Mouse (Mus musculus): ENCODE data around the gene Cryz. TPM values are rescaled to one million over a fixed set of nuclear protein-coding genes. Genes with fewer than 3 reads are reported as not detected.
A peak's percentile ranks its signal among the peaks of the same experiment; 100 is the strongest.
"Not testable (repeated sequence)": the region's sequence is repeated elsewhere in the genome, so short reads cannot be mapped to it uniquely, and the experiment has no call there.

Cryz gene
- polyA plus RNA-seq, 1 experiment from 2014 or later = 9.2 TPM

GRCm38 (mm10) chr3:154611888-154612287, 15.4 kb downstream of the Cryz start:
- ATAC-seq (replicated peaks; ENCODE audit: insufficient number of reproducible peaks, insufficient read depth, low FRiP score, low read depth) = no peak
- Histone ChIP-seq H3K4me1 (replicated peaks) (no peaks in the 10 kb centered on the region), H3K9me3 (replicated peaks) (no peaks in the 10 kb centered on the region), H3K27me3 (no peaks in the 10 kb centered on the region), H3K4me2 (no peak overlapping the region), H3K36me3 (peaks cover 5% of the 10 kb centered on the region; the same call in 1 of the 2 replicates), H3K9ac (no peak overlapping the region), H3K4me3 (no peak overlapping the region), H3K27ac (no peak overlapping the region)
- 80% methylated on average over 3 of the region's 3 CpGs for WGBS

- H3K4me1 ChIP-seq (replicated peaks) = no peaks in the 10 kb centered on the region
- WGBS = 92% methylated on average over 8 of the region's 8 CpGs
- H3K9me3 ChIP-seq (replicated peaks) = no peaks in the 10 kb centered on the region
- H3K27me3 ChIP-seq = no peaks in the 10 kb centered on the region
- no peaks in the 10 kb centered on the region for H3K36me3 ChIP-seq
- H3K27ac ChIP-seq = no peak overlapping the region
- ATAC-seq (replicated peaks; ENCODE audit: insufficient number of reproducible peaks, insufficient read depth, low FRiP score, low read depth) = no peak
- H3K4me2 ChIP-seq = no peak overlapping the region
- no peak overlapping the region for H3K4me3 ChIP-seq
- H3K9ac ChIP-seq = no peak overlapping the region
Measured at GRCm38 (mm10) chr3:154614771-154615170, 18.3 kb downstream of the Cryz start.

- Histone ChIP-seq H3K4me2 (no peak overlapping the region), H3K9me3 (replicated peaks) (no peaks in the 10 kb centered on the region), H3K4me3 (no peak overlapping the region), H3K9ac (no peak overlapping the region), H3K27ac (no peak overlapping the region), H3K36me3 (no peaks in the 10 kb centered on the region), H3K27me3 (no peaks in the 10 kb centered on the region), H3K4me1 (replicated peaks) (no peaks in the 10 kb centered on the region)
- no peak for ATAC-seq (replicated peaks; ENCODE audit: insufficient number of reproducible peaks, insufficient read depth, low FRiP score, low read depth)
- 86% methylated on average over 7 of the region's 7 CpGs for WGBS
Measured at GRCm38 (mm10) chr3:154615304-154615703, 18.8 kb downstream of the Cryz start.

DNA sequence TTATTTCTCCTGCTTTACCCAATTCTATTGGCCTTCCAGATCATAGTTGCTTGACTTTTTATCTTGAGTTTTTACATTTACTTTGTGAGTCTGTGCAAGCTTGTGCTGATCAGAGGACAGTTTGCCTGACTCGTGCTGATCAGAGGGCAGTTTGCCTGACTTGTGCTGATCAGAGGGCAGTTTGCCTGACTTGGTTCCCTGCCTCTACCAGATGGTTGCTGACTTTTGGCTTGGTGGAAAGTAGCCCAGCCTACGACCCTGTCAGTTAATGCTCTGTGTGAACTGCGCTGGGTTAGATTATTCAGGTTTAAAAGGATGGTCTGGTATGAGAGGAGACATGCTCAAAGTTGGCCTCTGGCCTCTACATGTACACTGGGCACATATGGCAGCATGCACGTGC, 19.6 kb downstream of the Cryz start:
- no peaks in the 10 kb centered on the region for H3K4me1 ChIP-seq (replicated peaks)
- H3K4me2 ChIP-seq = no peak overlapping the region
- H3K27ac ChIP-seq = no peak overlapping the region
- 88% methylated on average over 4 of the region's 4 CpGs for WGBS
- no peak for ATAC-seq (replicated peaks; ENCODE audit: insufficient number of reproducible peaks, insufficient read depth, low FRiP score, low read depth)
- no peaks in the 10 kb centered on the region for H3K36me3 ChIP-seq
- H3K27me3 ChIP-seq = no peaks in the 10 kb centered on the region
- no peak overlapping the region for H3K4me3 ChIP-seq
- no peak overlapping the region for H3K9ac ChIP-seq
- H3K9me3 ChIP-seq (replicated peaks) = no peaks in the 10 kb centered on the region

- H3K27me3 ChIP-seq = no peaks in the 10 kb centered on the region
- H3K4me2 ChIP-seq = no peak overlapping the region
- no peaks in the 10 kb centered on the region for H3K36me3 ChIP-seq
- H3K4me1 ChIP-seq (replicated peaks) = no peaks in the 10 kb centered on the region
- ATAC-seq (replicated peaks; ENCODE audit: insufficient number of reproducible peaks, insufficient read depth, low FRiP score, low read depth) = peak; percentile 43; the same call in 1 of the 2 replicates
- no peaks in the 10 kb centered on the region for H3K9me3 ChIP-seq (replicated peaks)
- H3K4me3 ChIP-seq = no peak overlapping the region
- H3K9ac ChIP-seq = no peak overlapping the region
- no peak overlapping the region for H3K27ac ChIP-seq
Measured at GRCm38 (mm10) chr3:154628284-154628683, 31.8 kb downstream of the Cryz start.

- H3K4me2 ChIP-seq; H3K9me3 ChIP-seq (replicated peaks); H3K9ac ChIP-seq; H3K4me1 ChIP-seq (replicated peaks); H3K27ac ChIP-seq; H3K27me3 ChIP-seq; H3K4me3 ChIP-seq; ATAC-seq (replicated peaks; ENCODE audit: insufficient number of reproducible peaks, insufficient read depth, low FRiP score, low read depth); H3K36me3 ChIP-seq: not testable (repeated sequence)
- WGBS = 86% methylated on average over 2 of the region's 2 CpGs
Measured at GRCm38 (mm10) chr3:154631281-154631680, 34.8 kb downstream of the Cryz start.

- H3K9ac ChIP-seq = no peak overlapping the region
- H3K27ac ChIP-seq = no peak overlapping the region
- H3K4me2 ChIP-seq = no peak overlapping the region
- H3K9me3 ChIP-seq (replicated peaks) = no peaks in the 10 kb centered on the region
- ATAC-seq (replicated peaks; ENCODE audit: insufficient number of reproducible peaks, insufficient read depth, low FRiP score, low read depth) = no peak
- H3K4me1 ChIP-seq (replicated peaks) = no peaks in the 10 kb centered on the region
- H3K27me3 ChIP-seq = no peaks in the 10 kb centered on the region
- WGBS = 85% methylated on average over 5 of the region's 5 CpGs
- no peak overlapping the region for H3K4me3 ChIP-seq
- H3K36me3 ChIP-seq = no peaks in the 10 kb centered on the region
Measured at GRCm38 (mm10) chr3:154633091-154633490, 36.6 kb downstream of the Cryz start.

GRCm38 (mm10) chr3:154646638-154647442, 50.3 kb downstream of the Cryz start:
- no peaks in the 10 kb centered on the region for H3K9me3 ChIP-seq (replicated peaks)
- WGBS = 47% methylated on average over 29 of the region's 29 CpGs
- peaks cover 16% of the 10 kb centered on the region; the same call in 1 of the 2 replicates for H3K27me3 ChIP-seq
- H3K4me3 ChIP-seq = peak overlapping the region; percentile 33
- no peaks in the 10 kb centered on the region for H3K36me3 ChIP-seq
- no peak overlapping the region for H3K9ac ChIP-seq
- no peak for ATAC-seq (replicated peaks; ENCODE audit: insufficient number of reproducible peaks, insufficient read depth, low FRiP score, low read depth)
- no peak overlapping the region for H3K27ac ChIP-seq
- H3K4me1 ChIP-seq (replicated peaks) = no peaks in the 10 kb centered on the region
- H3K4me2 ChIP-seq = peak overlapping the region; percentile 59

- Histone ChIP-seq H3K9me3 (replicated peaks) (no peaks in the 10 kb centered on the region), H3K4me1 (replicated peaks) (no peaks in the 10 kb centered on the region), H3K9ac (no peak overlapping the region), H3K4me3 (peak overlapping the region; percentile 33), H3K4me2 (peak overlapping the region; percentile 59), H3K27me3 (peaks cover 21% of the 10 kb centered on the region), H3K36me3 (no peaks in the 10 kb centered on the region), H3K27ac (no peak overlapping the region)
- 40% methylated on average over 7 of the region's 7 CpGs for WGBS
- no peak for ATAC-seq (replicated peaks; ENCODE audit: insufficient number of reproducible peaks, insufficient read depth, low FRiP score, low read depth)
Measured at GRCm38 (mm10) chr3:154647443-154647780, 50.9 kb downstream of the Cryz start.

- H3K4me2 ChIP-seq = no peak overlapping the region
- ATAC-seq (replicated peaks; ENCODE audit: insufficient number of reproducible peaks, insufficient read depth, low FRiP score, low read depth) = 0 out of 2 replicates have a peak, but pooled peaks have one; percentile 35
- no peak overlapping the region for H3K4me3 ChIP-seq
- WGBS = 69% methylated on average over 20 of the region's 20 CpGs
- H3K9me3 ChIP-seq (replicated peaks) = no peaks in the 10 kb centered on the region
- no peaks in the 10 kb centered on the region for H3K36me3 ChIP-seq
- 0 out of 2 replicates have a peak, but pooled peaks cover 2% of the 10 kb centered on the region for H3K4me1 ChIP-seq (replicated peaks)
- no peak overlapping the region for H3K27ac ChIP-seq
- peaks cover 29% of the 10 kb centered on the region for H3K27me3 ChIP-seq
- H3K9ac ChIP-seq = no peak overlapping the region
Measured at GRCm38 (mm10) chr3:154649411-154650285, 53.1 kb downstream of the Cryz start.

GRCm38 (mm10) chr3:154651192-154651821, 54.8 kb downstream of the Cryz start:
- Histone ChIP-seq H3K36me3 (no peaks in the 10 kb centered on the region), H3K9ac (no peak overlapping the region), H3K27ac (no peak overlapping the region), H3K27me3 (peaks cover 29% of the 10 kb centered on the region), H3K4me3 (no peak overlapping the region), H3K4me1 (replicated peaks) (0 out of 2 replicates have a peak, but pooled peaks cover 3% of the 10 kb centered on the region), H3K4me2 (no peak overlapping the region), H3K9me3 (replicated peaks) (no peaks in the 10 kb centered on the region)
- WGBS = 69% methylated on average over 10 of the region's 10 CpGs
- ATAC-seq (replicated peaks; ENCODE audit: insufficient number of reproducible peaks, insufficient read depth, low FRiP score, low read depth) = no peak
